ENCODE assay signal across 9 mouse cellular contexts in the genomic region with DNA sequence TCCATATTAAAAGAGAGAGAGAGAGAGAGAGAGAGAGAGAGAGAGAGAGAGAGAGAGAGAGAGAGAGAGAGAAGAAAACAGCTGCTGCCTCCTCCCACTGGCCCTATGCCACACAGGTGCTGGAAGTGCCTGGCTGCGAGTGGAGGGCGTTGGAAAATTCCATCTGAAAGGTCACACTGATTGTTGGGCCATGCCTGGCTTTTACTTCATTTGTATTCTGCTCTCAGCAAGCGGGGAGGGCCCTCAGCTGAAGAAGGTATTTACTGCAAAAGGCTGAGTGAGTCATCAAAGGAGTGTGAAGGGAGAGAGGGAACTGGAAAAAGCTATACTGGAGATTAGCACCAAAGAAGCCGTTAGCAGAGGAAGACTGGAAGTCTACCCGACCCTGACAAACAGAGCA.
A peak's percentile ranks its signal among the peaks of the same experiment; 100 is the strongest.
DNase-seq lines count a peak whose midpoint lies in the region; ATAC-seq and TF ChIP-seq lines count a peak whose summit lies in the region.
"Had no signal": no experiment of that assay in that cellular context is flagged by ENCODE, and none has a peak within 500 bp of the region (broad histone marks: within the 10 kb centered on the region; RNA-seq: fewer than 3 reads in every experiment).

No protein-coding gene starts in this region.

- no peaks in the 10 kb centered on the region for H3K27me3 ChIP-seq in heart, postnatal 0 days (ENCODE audit: control insufficient read depth, insufficient read depth, low read length)

- H3K9ac ChIP-seq in heart, postnatal 0 days (replicated peaks; ENCODE audit: low read depth, low read length) = no peak overlapping the region

- no peak for TF ChIP-seq CTCF in heart, postnatal 0 days (IDR thresholded peaks at IDR 0.05; ENCODE audit: low read depth)

- 16% methylated on average over 5 of the region's 5 CpGs for WGBS in heart, postnatal 0 days

- peak; percentile 20 for DNase-seq in heart, postnatal 0 days (ENCODE audit: low spot score)
- DNase-seq in heart, postnatal 36 days = no peak
- peak; percentile 65 to 66 for DNase-seq in frontal cortex, postnatal 36 days (ENCODE audit: low spot score in 2 of 2)
- DNase-seq in lung, postnatal 4 days = peak; percentile 68 to 85
- no peak for DNase-seq in retina, embryonic 14.5 days (ENCODE audit: low spot score)
- DNase-seq in yolk sac, embryonic 10.5 days (ENCODE audit: low spot score) = no peak
- DNase-seq in cerebellum, adult 11 months = no peak

- no peaks in the 10 kb centered on the region for H3K9me3 ChIP-seq in heart, postnatal 0 days (replicated peaks; ENCODE audit: control insufficient read depth, low read length)

- H3K4me3 ChIP-seq in heart, postnatal 0 days (ENCODE audit: low read depth, low read length) = no peak overlapping the region

- intact Hi-C loops in heart, postnatal 36 days (cut with DNase I) = no loop called here

- 0 out of 2 replicates have a peak, but pooled peaks have one; percentile 10 for ATAC-seq in heart, postnatal 0 days (ENCODE audit: insufficient read depth, low read depth)
- peak; percentile 43 for ATAC-seq in CD4-positive, CD25-positive, alpha-beta regulatory T cell, adult 4 months

- 0 out of 2 replicates have a peak, but pooled peaks cover 6% of the 10 kb centered on the region for H3K4me1 ChIP-seq in heart, postnatal 0 days (ENCODE audit: control insufficient read depth, insufficient read depth)

- TF ChIP-seq EP300 in heart, postnatal 0 days (IDR thresholded peaks at IDR 0.05; ENCODE audit: low read depth) = no peak

- H3K4me2 ChIP-seq in heart, postnatal 0 days (ENCODE audit: low read depth, low read length) = no peak overlapping the region

- no peaks in the 10 kb centered on the region for H3K36me3 ChIP-seq in heart, postnatal 0 days (replicated peaks; ENCODE audit: control insufficient read depth, insufficient read depth, low read length)
- H3K36me3 ChIP-seq: G1E had no signal

- no peak overlapping the region for H3K27ac ChIP-seq in heart, postnatal 0 days (ENCODE audit: low read depth)

Comparison
In these comparisons a context has a peak if more than half of its experiments do, and no peak if none do; other contexts are left out.
1. DNase-seq: peak in heart, postnatal 0 days (single experiment), frontal cortex, postnatal 36 days (2 of 2) and lung, postnatal 4 days (2 of 2); none in heart, postnatal 36 days (0 of 2), retina, embryonic 14.5 days (single experiment), yolk sac, embryonic 10.5 days (single experiment) and cerebellum, adult 11 months (single experiment).